13 mouse cellular contexts compared by ENCODE assay signal in genomic region chr15:81920546-81921217, GRCm38 (mm10). TPM values are rescaled to one million over a fixed set of nuclear protein-coding genes. Genes with fewer than 3 reads are reported as not detected.
DNase-seq lines count a peak whose midpoint lies in the region; ATAC-seq and TF ChIP-seq lines count a peak whose summit lies in the region.
"Had no signal": no experiment of that assay in that cellular context is flagged by ENCODE, and none has a peak within 500 bp of the region (broad histone marks: within the 10 kb centered on the region; RNA-seq: fewer than 3 reads in every experiment).

No protein-coding gene starts in this region.

- ATAC-seq in forebrain, postnatal 0 days, result peak; percentile 63
- no peak for ATAC-seq in forebrain, embryonic 14.5 days
- no peak for ATAC-seq in midbrain, embryonic 13.5 days
- ATAC-seq in midbrain, postnatal 0 days (ENCODE audit: low FRiP score), result peak; percentile 42; the same call in 1 of the 2 replicates

- H3K4me2 ChIP-seq in forebrain, postnatal 0 days (ENCODE audit: low read depth), result no peak overlapping the region
- no peak overlapping the region for H3K4me2 ChIP-seq in forebrain, embryonic 14.5 days (ENCODE audit: low read length)
- no peak overlapping the region for H3K4me2 ChIP-seq in midbrain, embryonic 13.5 days (replicated peaks)
- H3K4me2 ChIP-seq in midbrain, postnatal 0 days (ENCODE audit: low read depth, low read length, poor library complexity, severe bottlenecking), result no peak overlapping the region
- H3K4me2 ChIP-seq: heart, embryonic 15.5 days; lung, embryonic 14.5 days; midbrain, embryonic 12.5 days had no signal

- peak overlapping the region; percentile 71 for H3K27ac ChIP-seq in forebrain, postnatal 0 days (ENCODE audit: low read depth, low read length)
- H3K27ac ChIP-seq in forebrain, embryonic 14.5 days (ENCODE audit: low read depth, low read length), result no peak overlapping the region
- 0 out of 2 replicates have a peak overlapping the region, but pooled peaks have one; percentile 14 for H3K27ac ChIP-seq in midbrain, embryonic 13.5 days
- no peak overlapping the region for H3K27ac ChIP-seq in midbrain, embryonic 10.5 days (replicated peaks)
- H3K27ac ChIP-seq in midbrain, postnatal 0 days (ENCODE audit: low read depth, low read length), result peak overlapping the region; percentile 47
- H3K27ac ChIP-seq: heart, embryonic 15.5 days; midbrain, embryonic 12.5 days had no signal

- no peaks in the 10 kb centered on the region for H3K27me3 ChIP-seq in forebrain, postnatal 0 days (ENCODE audit: insufficient read depth, low read length)
- no peaks in the 10 kb centered on the region for H3K27me3 ChIP-seq in forebrain, embryonic 14.5 days (replicated peaks; ENCODE audit: control insufficient read depth, insufficient read depth, low read length)
- H3K27me3 ChIP-seq in midbrain, embryonic 13.5 days, result no peaks in the 10 kb centered on the region
- H3K27me3 ChIP-seq in midbrain, embryonic 10.5 days (ENCODE audit: low read depth, poor library complexity, severe bottlenecking), result no peaks in the 10 kb centered on the region
- no peaks in the 10 kb centered on the region for H3K27me3 ChIP-seq in midbrain, postnatal 0 days (ENCODE audit: insufficient read depth, low read length)
- H3K27me3 ChIP-seq: heart, embryonic 15.5 days; midbrain, embryonic 12.5 days had no signal

- H3K9me3 ChIP-seq in forebrain, postnatal 0 days (ENCODE audit: low read length), result no peaks in the 10 kb centered on the region
- H3K9me3 ChIP-seq in forebrain, embryonic 14.5 days (replicated peaks; ENCODE audit: control insufficient read depth, low read length), result no peaks in the 10 kb centered on the region
- H3K9me3 ChIP-seq in midbrain, embryonic 13.5 days, result no peaks in the 10 kb centered on the region
- H3K9me3 ChIP-seq in midbrain, embryonic 10.5 days (replicated peaks), result no peaks in the 10 kb centered on the region
- H3K9me3 ChIP-seq in midbrain, postnatal 0 days (ENCODE audit: low read length), result no peaks in the 10 kb centered on the region
- H3K9me3 ChIP-seq: heart, embryonic 15.5 days; midbrain, embryonic 12.5 days had no signal

- H3K36me3 ChIP-seq in forebrain, postnatal 0 days (ENCODE audit: insufficient read depth), result peaks cover 31% of the 10 kb centered on the region
- H3K36me3 ChIP-seq in forebrain, embryonic 14.5 days (ENCODE audit: control insufficient read depth, insufficient read depth, low read length), result peaks cover 40% of the 10 kb centered on the region
- peaks cover 34% of the 10 kb centered on the region for H3K36me3 ChIP-seq in midbrain, embryonic 13.5 days
- peaks cover 61% of the 10 kb centered on the region for H3K36me3 ChIP-seq in midbrain, embryonic 10.5 days
- peaks cover 21% of the 10 kb centered on the region for H3K36me3 ChIP-seq in midbrain, postnatal 0 days (ENCODE audit: insufficient read depth, low read length)

- H3K4me1 ChIP-seq in forebrain, postnatal 0 days (ENCODE audit: insufficient read depth), result peaks cover 14% of the 10 kb centered on the region
- H3K4me1 ChIP-seq in forebrain, embryonic 14.5 days (ENCODE audit: control insufficient read depth, insufficient read depth, low read length), result peaks cover 13% of the 10 kb centered on the region
- H3K4me1 ChIP-seq in midbrain, embryonic 13.5 days (replicated peaks), result peaks cover 34% of the 10 kb centered on the region
- H3K4me1 ChIP-seq in midbrain, embryonic 10.5 days, result peaks cover 15% of the 10 kb centered on the region
- H3K4me1 ChIP-seq in midbrain, postnatal 0 days (ENCODE audit: insufficient read depth, low read length), result peaks cover 11% of the 10 kb centered on the region

- H3K4me3 ChIP-seq in forebrain, postnatal 0 days (ENCODE audit: low read depth, low read length), result no peak overlapping the region
- no peak overlapping the region for H3K4me3 ChIP-seq in forebrain, embryonic 14.5 days (ENCODE audit: low read depth, low read length)
- H3K4me3 ChIP-seq in midbrain, embryonic 13.5 days (replicated peaks), result no peak overlapping the region
- H3K4me3 ChIP-seq in midbrain, embryonic 10.5 days, result no peak overlapping the region
- no peak overlapping the region for H3K4me3 ChIP-seq in midbrain, postnatal 0 days (ENCODE audit: low read depth, low read length)
- H3K4me3 ChIP-seq: heart, embryonic 15.5 days; midbrain, embryonic 12.5 days had no signal

- 61% methylated on average over 10 of the region's 10 CpGs for WGBS in forebrain, postnatal 0 days
- 85% methylated on average over 10 of the region's 10 CpGs for WGBS in forebrain, embryonic 14.5 days
- 88% methylated on average over 10 of the region's 10 CpGs for WGBS in midbrain, embryonic 13.5 days
- 90% methylated on average over 10 of the region's 10 CpGs for WGBS in midbrain, embryonic 10.5 days
- 80% methylated on average over 10 of the region's 10 CpGs for WGBS in midbrain, postnatal 0 days

- DNase-seq in forebrain, postnatal 0 days, result peak; percentile 37
- no peak for DNase-seq in forebrain, embryonic 14.5 days (ENCODE audit: low spot score)
- DNase-seq in midbrain, embryonic 10.5 days (ENCODE audit: low spot score), result no peak
- peak; percentile 79 to 80 for DNase-seq in cerebellum, postnatal 14 days
- peak; percentile 74 for DNase-seq in midbrain, postnatal 0 days (ENCODE audit: low spot score)
- no peak for DNase-seq in thymus, postnatal 4 days
- DNase-seq in spleen, adult 12 weeks (ENCODE audit: low spot score), result no peak
- DNase-seq: adrenal gland, adult 8-10 months; kidney, adult 11 months; lung, embryonic 14.5 days had no signal

- TF ChIP-seq CTCF in forebrain, postnatal 0 days (IDR thresholded peaks at IDR 0.05; ENCODE audit: low read depth), result no peak
- no peak for TF ChIP-seq CTCF in midbrain, postnatal 0 days (IDR thresholded peaks at IDR 0.05)

- no peak overlapping the region for H3K9ac ChIP-seq in forebrain, postnatal 0 days
- no peak overlapping the region for H3K9ac ChIP-seq in forebrain, embryonic 14.5 days (ENCODE audit: low read length)
- no peak overlapping the region for H3K9ac ChIP-seq in midbrain, embryonic 13.5 days (replicated peaks)
- no peak overlapping the region for H3K9ac ChIP-seq in midbrain, postnatal 0 days (replicated peaks; ENCODE audit: low read length, poor library complexity, severe bottlenecking)
- H3K9ac ChIP-seq: heart, embryonic 15.5 days; lung, embryonic 14.5 days had no signal

RNA-seq across cellular contexts. Expression of gene Polr3h, which starts 5.4 kb away (rescaled TPM):
- 52.8 and 62.5 TPM in 2 replicates for total RNA-seq in forebrain, postnatal 0 days (2014; rRNA removed)
- 105 and 113 TPM in 2 replicates for polyA plus RNA-seq in forebrain, postnatal 0 days (2015; fragmentation: Nextera tagmentation; extraction: Ambion mirVana)
- 99.6 and 110 TPM in 2 replicates for polyA plus RNA-seq in forebrain, embryonic 14.5 days (2014; fragmentation: Nextera tagmentation; extraction: Ambion mirVana)
- 69.7 and 70.1 TPM in 2 replicates for polyA plus RNA-seq in midbrain, embryonic 13.5 days (2015; fragmentation: Nextera tagmentation; extraction: Ambion mirVana)
- 76.2 and 80.8 TPM in 2 replicates for polyA plus RNA-seq in midbrain, embryonic 10.5 days (2016; fragmentation: Nextera tagmentation; extraction: Ambion mirVana)
- total RNA-seq in midbrain, postnatal 0 days (2014; rRNA removed), result 46.5 and 49.5 TPM in 2 replicates
- polyA plus RNA-seq in midbrain, postnatal 0 days (2015; fragmentation: Nextera tagmentation; extraction: Ambion mirVana), result 77.0 and 80.3 TPM in 2 replicates

RNA-seq across cellular contexts. Expression of gene Csdc2, which starts 15.9 kb away (rescaled TPM):
- total RNA-seq in forebrain, postnatal 0 days (2014; rRNA removed), result 88.9 and 118 TPM in 2 replicates
- 178 and 273 TPM in 2 replicates for polyA plus RNA-seq in forebrain, postnatal 0 days (2015; fragmentation: Nextera tagmentation; extraction: Ambion mirVana)
- 72.8 and 110 TPM in 2 replicates for polyA plus RNA-seq in forebrain, embryonic 14.5 days (2014; fragmentation: Nextera tagmentation; extraction: Ambion mirVana)
- polyA plus RNA-seq in midbrain, embryonic 13.5 days (2015; fragmentation: Nextera tagmentation; extraction: Ambion mirVana), result 96.4 and 102 TPM in 2 replicates
- polyA plus RNA-seq in midbrain, embryonic 10.5 days (2016; fragmentation: Nextera tagmentation; extraction: Ambion mirVana), result 13.8 and 20.6 TPM in 2 replicates
- 172 and 196 TPM in 2 replicates for total RNA-seq in midbrain, postnatal 0 days (2014; rRNA removed)
- polyA plus RNA-seq in midbrain, postnatal 0 days (2015; fragmentation: Nextera tagmentation; extraction: Ambion mirVana), result 323 and 327 TPM in 2 replicates

RNA-seq across cellular contexts. Expression of gene Pmm1, which starts 40.0 kb away (rescaled TPM):
- total RNA-seq in forebrain, postnatal 0 days (2014; rRNA removed), result 162 and 181 TPM in 2 replicates
- polyA plus RNA-seq in forebrain, postnatal 0 days (2015; fragmentation: Nextera tagmentation; extraction: Ambion mirVana), result 132 and 140 TPM in 2 replicates
- polyA plus RNA-seq in forebrain, embryonic 14.5 days (2014; fragmentation: Nextera tagmentation; extraction: Ambion mirVana), result 92.6 and 93.3 TPM in 2 replicates
- 40.5 and 41.2 TPM in 2 replicates for polyA plus RNA-seq in midbrain, embryonic 13.5 days (2015; fragmentation: Nextera tagmentation; extraction: Ambion mirVana)
- polyA plus RNA-seq in midbrain, embryonic 10.5 days (2016; fragmentation: Nextera tagmentation; extraction: Ambion mirVana), result 31.9 and 34.9 TPM in 2 replicates
- 157 and 172 TPM in 2 replicates for total RNA-seq in midbrain, postnatal 0 days (2014; rRNA removed)
- 122 and 134 TPM in 2 replicates for polyA plus RNA-seq in midbrain, postnatal 0 days (2015; fragmentation: Nextera tagmentation; extraction: Ambion mirVana)

RNA-seq across cellular contexts. Expression of gene Aco2, which starts 48.6 kb away (rescaled TPM):
- 354 and 357 TPM in 2 replicates for total RNA-seq in forebrain, postnatal 0 days (2014; rRNA removed)
- polyA plus RNA-seq in forebrain, postnatal 0 days (2015; fragmentation: Nextera tagmentation; extraction: Ambion mirVana), result 234 and 251 TPM in 2 replicates
- polyA plus RNA-seq in forebrain, embryonic 14.5 days (2014; fragmentation: Nextera tagmentation; extraction: Ambion mirVana), result 204 and 231 TPM in 2 replicates
- 220 and 221 TPM in 2 replicates for polyA plus RNA-seq in midbrain, embryonic 13.5 days (2015; fragmentation: Nextera tagmentation; extraction: Ambion mirVana)
- polyA plus RNA-seq in midbrain, embryonic 10.5 days (2016; fragmentation: Nextera tagmentation; extraction: Ambion mirVana), result 152 and 163 TPM in 2 replicates
- total RNA-seq in midbrain, postnatal 0 days (2014; rRNA removed), result 380 and 412 TPM in 2 replicates
- 257 and 279 TPM in 2 replicates for polyA plus RNA-seq in midbrain, postnatal 0 days (2015; fragmentation: Nextera tagmentation; extraction: Ambion mirVana)

RNA-seq across cellular contexts. Expression of gene Phf5a, which starts 49.0 kb away (rescaled TPM):
- total RNA-seq in forebrain, postnatal 0 days (2014; rRNA removed), result 41.5 and 48.5 TPM in 2 replicates
- 107 and 112 TPM in 2 replicates for polyA plus RNA-seq in forebrain, postnatal 0 days (2015; fragmentation: Nextera tagmentation; extraction: Ambion mirVana)
- 153 and 202 TPM in 2 replicates for polyA plus RNA-seq in forebrain, embryonic 14.5 days (2014; fragmentation: Nextera tagmentation; extraction: Ambion mirVana)
- 136 and 149 TPM in 2 replicates for polyA plus RNA-seq in midbrain, embryonic 13.5 days (2015; fragmentation: Nextera tagmentation; extraction: Ambion mirVana)
- polyA plus RNA-seq in midbrain, embryonic 10.5 days (2016; fragmentation: Nextera tagmentation; extraction: Ambion mirVana), result 224 and 252 TPM in 2 replicates
- 31.8 and 34.1 TPM in 2 replicates for total RNA-seq in midbrain, postnatal 0 days (2014; rRNA removed)
- 107 and 118 TPM in 2 replicates for polyA plus RNA-seq in midbrain, postnatal 0 days (2015; fragmentation: Nextera tagmentation; extraction: Ambion mirVana)

Comparison
In these comparisons a context has a peak if more than half of its experiments do, and no peak if none do; other contexts are left out.
1. ATAC-seq: peak in forebrain, postnatal 0 days (single experiment) and midbrain, postnatal 0 days (single experiment); none in forebrain, embryonic 14.5 days (single experiment) and midbrain, embryonic 13.5 days (single experiment).
2. DNase-seq: peak in forebrain, postnatal 0 days (single experiment), cerebellum, postnatal 14 days (2 of 2) and midbrain, postnatal 0 days (single experiment); none in forebrain, embryonic 14.5 days (single experiment), midbrain, embryonic 10.5 days (single experiment), thymus, postnatal 4 days (single experiment) and spleen, adult 12 weeks (single experiment).
3. H3K27ac ChIP-seq: peak in forebrain, postnatal 0 days (single experiment), midbrain, embryonic 13.5 days (single experiment) and midbrain, postnatal 0 days (single experiment); none in forebrain, embryonic 14.5 days (single experiment) and midbrain, embryonic 10.5 days (single experiment).